Mouse (Mus musculus) bone marrow, adult 2 months (tissue): Measurements from ENCODE around the gene Pik3ip1.
A peak's percentile ranks its signal among the peaks of the same experiment; 100 is the strongest.

Experiments
- CTCF ChIP-seq: fragments of 200-500 bp; IDR thresholded peaks from 2 replicates; pipeline ENCODE4 v1.5.1; 2011; ENCODE audit warnings: low read length, control low read depth; ENCODE audit not compliant: control insufficient read depth, insufficient read depth
- POLR2A ChIP-seq: fragments of 200-500 bp; IDR thresholded peaks from 2 replicates; pipeline ENCODE4 v1.6.1; 2011; ENCODE audit warnings: low read depth, mild to moderate bottlenecking, control low read depth, low read length, borderline replicate concordance; ENCODE audit not compliant: control insufficient read depth

- TF ChIP-seq CTCF = no peak
- TF ChIP-seq POLR2A = peak; percentile 72
Measured at GRCm38 (mm10) chr11:3331756-3332642, 1.8 kb downstream of the Pik3ip1 start.
